Mouse (Mus musculus) embryonic facial prominence, embryonic 11.5 days (tissue): ENCODE data around the gene Kitl. TPM values are rescaled to one million over a fixed set of nuclear protein-coding genes. Genes with fewer than 3 reads are reported as not detected.
A peak's percentile ranks its signal among the peaks of the same experiment; 100 is the strongest.

Source experiments
- ATAC-seq: fragments of 200-750 bp; cut with Nextera tagmentation; replicated peaks from 2 replicates; pipeline ENCODE4 v1.8.0; 2017; ENCODE audit warnings: low read depth; ENCODE audit not compliant: insufficient number of reproducible peaks, low FRiP score, low TSS enrichment
- DNase-seq: peaks from one replicate; pipeline ENCODE4 v3.0.0-alpha.2; 2015; ENCODE audit warnings: low spot score
- H3K27ac ChIP-seq: fragments of 300-500 bp; sonication (generic); replicated peaks from 2 replicates; pipeline ENCODE4 v1.5.1; 2014; ENCODE audit warnings: mild to moderate bottlenecking, low read depth, low read length, control low read depth
- H3K27me3 ChIP-seq: fragments of 300-500 bp; sonication (generic); 2 replicates; pipeline ENCODE4 v1.6.1; 2014; ENCODE audit warnings: mild to moderate bottlenecking, low read length, moderate library complexity, mixed read lengths; ENCODE audit not compliant: control insufficient read depth, insufficient read depth
- H3K36me3 ChIP-seq: fragments of 300-500 bp; sonication (generic); replicated peaks from 2 replicates; pipeline ENCODE4 v1.6.1; 2014; ENCODE audit warnings: low read depth, mild to moderate bottlenecking, low read length, moderate library complexity, mixed read lengths; ENCODE audit not compliant: control insufficient read depth, insufficient read depth
- H3K4me1 ChIP-seq: fragments of 300-500 bp; sonication (generic); 2 replicates; pipeline ENCODE4 v1.6.1; 2014; ENCODE audit warnings: low read length, mixed read lengths; ENCODE audit not compliant: control insufficient read depth, insufficient read depth
- H3K4me2 ChIP-seq: fragments of 300-500 bp; sonication (generic); 2 replicates; pipeline ENCODE4 v1.6.1; 2014; ENCODE audit warnings: low read depth, mild to moderate bottlenecking, control low read depth, low read length, moderate library complexity
- H3K4me3 ChIP-seq: fragments of 300-500 bp; sonication (generic); 2 replicates; pipeline ENCODE4 v1.5.1; 2014; ENCODE audit warnings: low read depth, low read length, control low read depth
- H3K9ac ChIP-seq: fragments of 300-500 bp; sonication (generic); replicated peaks from 2 replicates; pipeline ENCODE4 v1.6.1; 2014; ENCODE audit warnings: mild to moderate bottlenecking, control low read depth, low read length
- H3K9me3 ChIP-seq: fragments of 300-500 bp; sonication (generic); replicated peaks from 2 replicates; pipeline ENCODE4 v1.6.1; 2016; ENCODE audit warnings: mild to moderate bottlenecking, low read length, inconsistent platforms, mixed read lengths; ENCODE audit not compliant: control insufficient read depth
- WGBS: fragments of 180-500 bp; shearing (Covaris S2); extraction: QIAGEN DNeasy Blood & Tissue Kit; methylation state at CpG from one replicate; pipeline ENCODE4 v1.1.7; 2014; 5-methylcytosine and 5-hydroxymethylcytosine counted together
- polyA plus RNA-seq: library from polyadenylated mRNA; unstranded; fragments of >200 nt; fragmentation: Nextera tagmentation; extraction: Ambion mirVana; gene quantifications from 2 replicates; pipeline ENCODE4 v1.2.1, GENCODE M21; 2014

The Kitl gene
- polyA plus RNA-seq, 1 experiment from 2014 or later: 17.0 TPM

DNA sequence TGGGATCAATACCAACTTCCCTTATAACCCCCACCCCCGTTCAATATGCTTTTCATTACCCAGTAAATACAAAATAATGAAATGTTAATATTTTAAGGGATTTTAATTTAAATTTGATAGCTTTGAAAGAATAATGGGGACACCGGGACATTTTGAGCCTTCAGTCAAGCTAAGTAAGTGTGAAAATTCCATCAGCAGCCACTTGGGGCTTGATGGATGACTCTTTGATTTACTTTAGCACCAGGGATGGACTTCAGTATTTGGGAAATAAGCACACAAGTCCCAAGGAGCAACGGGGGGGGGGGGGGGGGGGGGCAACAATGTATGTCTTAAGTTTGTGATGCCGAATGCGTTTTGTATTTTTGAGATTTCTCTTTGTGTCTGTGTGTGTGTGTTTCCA, 3.1 kb downstream of the Kitl start:
- H3K4me3 ChIP-seq: no peak overlapping the region
- ATAC-seq (no peak), DNase-seq (no peak)
- no peak overlapping the region for H3K4me2 ChIP-seq
- no peak overlapping the region for H3K9ac ChIP-seq
- H3K4me1 ChIP-seq: peaks cover 2% of the 10 kb centered on the region; the same call in 1 of the 2 replicates
- no peaks in the 10 kb centered on the region for H3K9me3 ChIP-seq
- no peaks in the 10 kb centered on the region for H3K36me3 ChIP-seq
- peaks cover 7% of the 10 kb centered on the region for H3K27me3 ChIP-seq
- 35% methylated on average over 5 of the region's 5 CpGs for WGBS
- H3K27ac ChIP-seq: no peak overlapping the region

DNA sequence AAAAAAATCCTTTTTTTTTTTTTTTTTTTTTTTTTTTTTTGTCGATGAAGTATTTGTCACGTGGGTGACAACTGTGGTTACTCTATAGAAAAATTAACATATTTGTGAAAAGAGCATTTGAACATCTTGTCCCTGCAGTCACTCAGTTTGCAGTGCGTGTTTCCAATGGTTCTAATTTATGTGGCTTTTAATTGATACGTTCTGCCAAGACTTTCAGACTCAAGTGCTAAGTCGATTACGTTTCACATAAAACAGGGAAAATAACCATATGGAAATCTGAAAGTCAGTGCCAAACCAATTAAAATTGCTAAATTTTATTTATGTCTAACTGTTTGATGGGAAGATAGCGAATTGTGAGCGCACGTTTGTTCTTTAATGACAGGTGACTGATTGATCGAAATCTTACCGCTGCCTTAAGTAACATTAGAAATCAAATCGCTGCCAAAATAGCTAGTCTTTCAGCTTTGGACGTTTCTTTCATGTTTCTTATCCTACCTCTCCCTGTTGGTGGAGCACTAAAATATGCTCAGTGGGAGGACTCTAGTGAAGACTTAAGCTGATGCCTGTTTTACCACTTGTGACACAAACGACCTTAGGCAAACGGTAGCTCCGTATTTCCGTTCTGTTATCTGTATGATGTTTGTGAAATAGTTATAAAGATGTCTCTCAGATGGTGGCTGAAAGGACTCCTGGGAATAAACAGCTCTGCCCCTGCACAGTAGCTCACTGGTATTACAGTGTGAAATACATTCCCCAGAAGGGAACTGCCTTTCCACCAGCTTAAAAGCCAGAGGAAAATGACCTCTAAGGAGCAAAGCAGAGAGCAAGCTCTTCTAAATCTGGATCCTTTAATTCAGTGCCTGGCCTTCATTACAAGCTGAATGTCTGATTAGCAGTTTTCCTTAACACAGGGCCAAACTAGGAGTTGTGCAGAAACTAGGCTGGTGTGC, 4.1 kb downstream of the Kitl start:
- ATAC-seq (no peak), DNase-seq (no peak)
- no peak overlapping the region for H3K27ac ChIP-seq
- H3K4me1 ChIP-seq: peaks cover 2% of the 10 kb centered on the region; the same call in 1 of the 2 replicates
- H3K9me3 ChIP-seq: no peaks in the 10 kb centered on the region
- no peaks in the 10 kb centered on the region for H3K36me3 ChIP-seq
- H3K9ac ChIP-seq: no peak overlapping the region
- H3K4me3 ChIP-seq: no peak overlapping the region
- H3K27me3 ChIP-seq: peaks cover 7% of the 10 kb centered on the region
- H3K4me2 ChIP-seq: no peak overlapping the region
- 67% methylated on average over 17 of the region's 17 CpGs for WGBS

GRCm38 (mm10) chr10:100022090-100022834, 6.8 kb downstream of the Kitl start:
- H3K27me3 ChIP-seq: peaks cover 1% of the 10 kb centered on the region; the same call in 1 of the 2 replicates
- no peak overlapping the region for H3K4me3 ChIP-seq
- no peaks in the 10 kb centered on the region for H3K4me1 ChIP-seq
- H3K9me3 ChIP-seq: no peaks in the 10 kb centered on the region
- no peak overlapping the region for H3K27ac ChIP-seq
- H3K4me2 ChIP-seq: no peak overlapping the region
- 61% methylated on average over 11 of the region's 11 CpGs for WGBS
- no peaks in the 10 kb centered on the region for H3K36me3 ChIP-seq
- DNase-seq: no peak
- no peak for ATAC-seq
- H3K9ac ChIP-seq: no peak overlapping the region

DNA sequence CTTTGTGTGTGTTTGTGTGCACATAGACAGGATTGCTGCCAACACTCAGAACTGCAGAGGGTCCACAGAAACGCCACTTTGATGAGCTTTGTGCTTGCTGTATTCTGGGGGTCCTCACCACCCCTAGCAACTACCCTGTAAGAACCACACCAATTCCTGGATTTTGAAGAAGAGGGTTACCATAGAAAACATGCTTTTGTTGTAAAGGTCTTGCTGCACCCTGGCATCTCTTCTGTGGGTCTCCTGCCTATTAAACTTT, 7.3 kb downstream of the Kitl start:
- WGBS: 73% methylated on average over 1 of the region's 1 CpGs
- H3K27me3 ChIP-seq: no peaks in the 10 kb centered on the region
- H3K4me1 ChIP-seq: no peaks in the 10 kb centered on the region
- no peaks in the 10 kb centered on the region for H3K36me3 ChIP-seq
- H3K9ac ChIP-seq: no peak overlapping the region
- DNase-seq (no peak), ATAC-seq (no peak)
- no peaks in the 10 kb centered on the region for H3K9me3 ChIP-seq
- H3K4me2 ChIP-seq: no peak overlapping the region
- no peak overlapping the region for H3K27ac ChIP-seq
- H3K4me3 ChIP-seq: no peak overlapping the region

DNA sequence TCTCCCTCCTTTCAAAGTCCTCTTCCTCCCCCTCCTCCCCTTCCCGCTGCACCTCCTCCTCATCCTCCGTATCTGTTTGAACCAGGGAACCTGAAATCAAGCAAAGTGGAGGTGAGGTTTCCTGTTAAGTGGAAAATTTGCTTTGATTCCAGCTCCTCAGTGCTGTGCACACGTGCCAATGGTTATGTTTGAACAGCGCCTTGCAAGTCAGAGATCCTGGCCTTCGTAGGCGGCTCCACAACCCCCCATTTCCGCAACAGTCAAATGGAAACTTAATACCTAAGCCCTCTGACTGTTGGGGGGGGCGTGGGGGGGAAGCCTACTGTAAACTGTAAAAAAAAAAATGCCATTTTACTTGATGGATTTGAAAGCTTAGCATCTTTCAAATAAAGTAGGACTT, 10.2 kb downstream of the Kitl start:
- no peak overlapping the region for H3K4me2 ChIP-seq
- H3K27ac ChIP-seq: no peak overlapping the region
- no peak overlapping the region for H3K4me3 ChIP-seq
- 0 out of 2 replicates have a peak, but pooled peaks have one; percentile 60 for ATAC-seq
- peak; percentile 67 for DNase-seq
- H3K9me3 ChIP-seq: no peaks in the 10 kb centered on the region
- H3K27me3 ChIP-seq: no peaks in the 10 kb centered on the region
- H3K36me3 ChIP-seq: no peaks in the 10 kb centered on the region
- no peak overlapping the region for H3K9ac ChIP-seq
- WGBS: 46% methylated on average over 8 of the region's 8 CpGs
- H3K4me1 ChIP-seq: no peaks in the 10 kb centered on the region

DNA sequence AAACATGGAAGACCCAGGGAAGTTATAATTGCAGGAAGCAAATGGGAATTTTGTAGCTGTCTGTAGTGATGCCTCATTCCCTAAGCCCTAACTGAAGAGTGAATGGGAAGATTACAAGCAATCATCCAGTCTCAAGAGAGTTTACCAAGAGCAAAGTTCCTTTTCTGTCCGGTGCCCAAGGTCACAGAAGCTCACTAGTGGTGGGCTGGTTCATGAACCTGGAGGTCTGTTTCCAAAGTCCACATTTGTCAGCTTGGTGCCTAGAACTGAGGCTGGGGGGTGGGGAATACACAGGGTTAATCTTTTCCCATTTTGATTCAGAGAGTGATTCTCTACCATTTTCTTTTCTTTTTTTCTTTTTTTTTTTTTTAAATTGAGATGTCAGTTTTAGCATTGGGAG, 11.3 kb downstream of the Kitl start:
- no peaks in the 10 kb centered on the region for H3K36me3 ChIP-seq

GRCm38 (mm10) chr10:100030385-100030784, 15.0 kb downstream of the Kitl start:
- Histone ChIP-seq H3K27ac (no peak overlapping the region), H3K9me3 (no peaks in the 10 kb centered on the region), H3K4me2 (no peak overlapping the region), H3K4me1 (no peaks in the 10 kb centered on the region), H3K36me3 (no peaks in the 10 kb centered on the region), H3K4me3 (no peak overlapping the region), H3K27me3 (no peaks in the 10 kb centered on the region), H3K9ac (no peak overlapping the region)
- DNase-seq (no peak), ATAC-seq (no peak)
- 75% methylated on average over 5 of the region's 5 CpGs for WGBS

More for the DNA sequence above, 11.3 kb downstream of the Kitl start:
- ATAC-seq (no peak), DNase-seq (no peak)
- no peaks in the 10 kb centered on the region for H3K27me3 ChIP-seq
- no peak overlapping the region for H3K4me3 ChIP-seq
- no peak overlapping the region for H3K27ac ChIP-seq
- H3K4me2 ChIP-seq: no peak overlapping the region
- H3K4me1 ChIP-seq: no peaks in the 10 kb centered on the region
- H3K9ac ChIP-seq: no peak overlapping the region
- 55% methylated on average over 1 of the region's 1 CpGs for WGBS
- H3K9me3 ChIP-seq: no peaks in the 10 kb centered on the region

- ATAC-seq: no peak
- 74% methylated on average over 12 of the region's 12 CpGs for whole genome bisulfite sequencing
Measured at GRCm38 (mm10) chr10:100030980-100031516, 15.6 kb downstream of the Kitl start.

More at GRCm38 (mm10) chr10:100030980-100031516, 15.6 kb downstream of the Kitl start:
- Histone ChIP-seq H3K4me3 (no peak overlapping the region), H3K27ac (no peak overlapping the region), H3K9me3 (no peaks in the 10 kb centered on the region), H3K4me2 (no peak overlapping the region), H3K27me3 (no peaks in the 10 kb centered on the region), H3K4me1 (no peaks in the 10 kb centered on the region), H3K36me3 (no peaks in the 10 kb centered on the region), H3K9ac (no peak overlapping the region)
- DNase-seq: no peak
